Mouse (Mus musculus): ENCODE measurements around the gene Rhoc.

Gene Rhoc

GRCm38 (mm10) chr3:104780561-104781420, 7.4 kb upstream of the Rhoc start, which contains the start of gene Ppm1j:
TSS of gene Ppm1j (plus strand) at chr3:104781056.
- H3K4me1 ChIP-seq (replicated peaks; ENCODE audit: low read depth, low read length) = peaks cover 88% of the 10 kb centered on the region
- no peak for TF ChIP-seq NANOG (IDR thresholded peaks at IDR 0.05; ENCODE audit: borderline replicate concordance, low read length)
- no peak for TF ChIP-seq POU5F1 (IDR thresholded peaks at IDR 0.05; ENCODE audit: borderline replicate concordance, low read length)
- no peak for TF ChIP-seq CTCF (conservative IDR thresholded peaks at IDR 0.05; ENCODE audit: low read length)
- H3K4me3 ChIP-seq (replicated peaks; ENCODE audit: low read length) = peak within 1 kb of the TSS; percentile 95
- peaks cover 26% of the 10 kb centered on the region for H3K36me3 ChIP-seq (ENCODE audit: insufficient read depth, low read length)
- H3K9me3 ChIP-seq (ENCODE audit: low read length) = no peaks in the 10 kb centered on the region
- peaks cover 31% of the 10 kb centered on the region for H3K27me3 ChIP-seq (ENCODE audit: insufficient read depth, low read length)

DNA sequence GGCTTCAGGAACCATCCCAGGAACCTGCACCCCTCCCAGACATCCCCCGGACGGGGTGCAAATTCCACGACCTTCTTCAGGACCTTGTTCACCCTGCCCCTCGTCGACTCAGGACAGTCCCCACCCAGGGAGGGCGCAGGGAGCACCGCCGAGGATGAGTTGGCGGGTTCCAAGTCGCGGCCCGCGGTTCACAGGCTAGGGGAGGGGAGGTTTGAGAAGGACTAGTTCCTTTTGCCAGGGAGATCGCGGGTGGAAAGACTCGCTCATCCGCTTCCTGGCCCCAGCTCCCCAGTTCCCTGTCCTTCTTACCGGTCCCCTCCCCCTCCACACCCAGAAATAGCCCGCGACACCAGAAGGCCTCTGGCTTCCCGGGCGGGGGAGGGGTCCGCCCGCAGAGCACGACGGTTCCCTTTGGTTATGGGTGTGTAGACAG, 6.7 kb upstream of the Rhoc start, which contains the start of gene Fam19a3:
TSS of gene Fam19a3 (minus strand) at position 370 of the 433 bp plus-strand sequence.
- H3K4me1 ChIP-seq (replicated peaks; ENCODE audit: low read depth, low read length) = peaks cover 85% of the 10 kb centered on the region
- TF ChIP-seq POU5F1 (IDR thresholded peaks at IDR 0.05; ENCODE audit: borderline replicate concordance, low read length) (no peak), NANOG (IDR thresholded peaks at IDR 0.05; ENCODE audit: borderline replicate concordance, low read length) (no peak), CTCF (conservative IDR thresholded peaks at IDR 0.05; ENCODE audit: low read length) (no peak)

DNA sequence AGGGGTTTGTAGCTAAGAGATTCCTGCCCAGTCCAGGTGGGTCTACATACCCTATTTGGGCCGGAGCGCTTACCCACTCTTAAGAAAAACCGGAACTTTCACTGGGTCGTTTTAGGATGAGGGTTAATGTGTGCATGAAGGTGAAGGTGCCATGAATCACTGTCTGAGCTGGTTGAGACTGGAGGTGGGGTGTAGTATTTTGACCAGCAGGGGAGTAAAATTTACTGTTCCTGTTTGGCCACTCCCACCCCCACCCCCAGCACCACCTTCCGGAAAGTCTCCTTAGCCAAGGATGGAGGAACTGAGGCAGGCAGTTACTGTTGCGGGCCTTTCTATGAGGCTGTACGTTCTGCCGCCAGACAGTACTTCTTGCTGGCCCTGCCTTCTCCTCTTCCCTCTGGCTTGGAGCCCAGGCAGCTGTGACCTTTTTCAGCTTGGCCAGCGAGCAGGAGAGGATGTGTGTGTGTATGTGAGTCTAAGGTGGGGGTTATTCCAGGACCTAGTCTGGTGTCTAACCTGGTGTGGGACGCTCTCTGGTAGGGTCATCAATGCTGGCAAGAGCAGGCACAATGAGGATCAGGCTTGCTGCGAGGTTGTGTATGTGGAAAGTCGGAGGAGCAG, 6.0 kb upstream of the Rhoc start:
- TF ChIP-seq CTCF (conservative IDR thresholded peaks at IDR 0.05; ENCODE audit: low read length) (peak; percentile 13; the same call in 1 of the 2 replicates), NANOG (IDR thresholded peaks at IDR 0.05; ENCODE audit: borderline replicate concordance, low read length) (no peak)
- H3K9me3 ChIP-seq (ENCODE audit: low read length) = no peaks in the 10 kb centered on the region
- H3K4me3 ChIP-seq (replicated peaks; ENCODE audit: low read length) = peak overlapping the region; percentile 95
- H3K27me3 ChIP-seq (ENCODE audit: insufficient read depth, low read length) = peaks cover 17% of the 10 kb centered on the region
- peaks cover 79% of the 10 kb centered on the region for H3K4me1 ChIP-seq (replicated peaks; ENCODE audit: low read depth, low read length)
- H3K36me3 ChIP-seq (ENCODE audit: insufficient read depth, low read length) = peaks cover 36% of the 10 kb centered on the region

More for the DNA sequence above, 6.7 kb upstream of the Rhoc start, which contains the start of gene Fam19a3:
- Histone ChIP-seq H3K4me3 (replicated peaks; ENCODE audit: low read length) (peak within 1 kb of the TSS; percentile 95), H3K9me3 (ENCODE audit: low read length) (no peaks in the 10 kb centered on the region), H3K36me3 (ENCODE audit: insufficient read depth, low read length) (peaks cover 33% of the 10 kb centered on the region), H3K27me3 (ENCODE audit: insufficient read depth, low read length) (peaks cover 24% of the 10 kb centered on the region)

GRCm38 (mm10) chr3:104783971-104784500, 4.1 kb upstream of the Rhoc start:
- TF ChIP-seq POU5F1 (IDR thresholded peaks at IDR 0.05; ENCODE audit: borderline replicate concordance, low read length) (no peak), NANOG (IDR thresholded peaks at IDR 0.05; ENCODE audit: borderline replicate concordance, low read length) (no peak), CTCF (conservative IDR thresholded peaks at IDR 0.05; ENCODE audit: low read length) (no peak)
- H3K27me3 ChIP-seq (ENCODE audit: insufficient read depth, low read length) = peaks cover 5% of the 10 kb centered on the region
- peaks cover 36% of the 10 kb centered on the region for H3K36me3 ChIP-seq (ENCODE audit: insufficient read depth, low read length)
- H3K9me3 ChIP-seq (ENCODE audit: low read length) = no peaks in the 10 kb centered on the region
- H3K4me3 ChIP-seq (replicated peaks; ENCODE audit: low read length) = peak overlapping the region; percentile 95
- peaks cover 76% of the 10 kb centered on the region for H3K4me1 ChIP-seq (replicated peaks; ENCODE audit: low read depth, low read length)

DNA sequence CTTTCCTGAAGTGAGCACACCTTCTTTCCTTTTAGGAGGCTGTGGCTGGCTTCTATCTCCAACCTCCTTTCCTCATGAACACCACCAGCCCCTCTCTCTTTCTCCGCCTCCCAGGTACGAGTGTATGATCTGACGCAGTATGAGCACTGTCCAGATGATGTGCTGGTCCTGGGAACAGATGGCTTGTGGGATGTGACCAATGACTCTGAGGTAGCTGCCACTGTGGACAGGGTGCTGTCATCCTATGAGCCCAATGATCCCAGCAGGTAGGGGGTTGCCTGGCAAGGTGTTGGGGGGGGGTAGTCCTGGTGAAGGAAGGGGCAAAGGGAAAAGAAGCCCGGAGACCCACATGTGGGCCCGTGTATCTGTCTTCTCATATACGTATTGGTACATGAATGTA, 2.9 kb upstream of the Rhoc start:
- peaks cover 77% of the 10 kb centered on the region for H3K4me1 ChIP-seq (replicated peaks; ENCODE audit: low read depth, low read length)
- H3K4me3 ChIP-seq (replicated peaks; ENCODE audit: low read length) = peak overlapping the region; percentile 95
- H3K36me3 ChIP-seq (ENCODE audit: insufficient read depth, low read length) = peaks cover 36% of the 10 kb centered on the region
- H3K27me3 ChIP-seq (ENCODE audit: insufficient read depth, low read length) = 0 out of 2 replicates have a peak, but pooled peaks cover 2% of the 10 kb centered on the region
- TF ChIP-seq CTCF (conservative IDR thresholded peaks at IDR 0.05; ENCODE audit: low read length) = no peak
- TF ChIP-seq POU5F1 (IDR thresholded peaks at IDR 0.05; ENCODE audit: borderline replicate concordance, low read length) = no peak
- no peak for TF ChIP-seq NANOG (IDR thresholded peaks at IDR 0.05; ENCODE audit: borderline replicate concordance, low read length)
- H3K9me3 ChIP-seq (ENCODE audit: low read length) = no peaks in the 10 kb centered on the region

GRCm38 (mm10) chr3:104788561-104789311, 561 bp downstream of the Rhoc start:
- no peak for TF ChIP-seq NANOG (IDR thresholded peaks at IDR 0.05; ENCODE audit: borderline replicate concordance, low read length)
- 0 out of 2 replicates have a peak, but pooled peaks have one; percentile 3 for TF ChIP-seq CTCF (conservative IDR thresholded peaks at IDR 0.05; ENCODE audit: low read length)
- TF ChIP-seq POU5F1 (IDR thresholded peaks at IDR 0.05; ENCODE audit: borderline replicate concordance, low read length) = no peak
- Histone ChIP-seq H3K9me3 (ENCODE audit: low read length) (no peaks in the 10 kb centered on the region), H3K4me3 (replicated peaks; ENCODE audit: low read length) (peak overlapping the region; percentile 82), H3K36me3 (ENCODE audit: insufficient read depth, low read length) (peaks cover 56% of the 10 kb centered on the region), H3K27me3 (ENCODE audit: insufficient read depth, low read length) (0 out of 2 replicates have a peak, but pooled peaks cover 2% of the 10 kb centered on the region), H3K4me1 (replicated peaks; ENCODE audit: low read depth, low read length) (peaks cover 84% of the 10 kb centered on the region)

DNA sequence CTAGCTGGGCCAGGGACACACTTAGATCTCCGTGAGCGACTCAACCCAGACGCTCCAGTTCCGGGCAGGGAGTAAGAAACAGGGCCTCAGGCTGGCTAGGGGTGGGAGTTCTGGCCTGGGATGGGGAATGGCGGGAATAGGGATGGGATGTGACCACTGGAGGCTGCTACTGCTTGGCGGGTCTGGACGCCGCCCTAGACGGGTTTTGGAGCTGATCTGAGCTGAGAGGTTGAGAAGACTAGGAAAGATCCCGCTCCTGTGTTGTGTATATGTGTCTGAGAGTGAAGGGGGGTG, 1.1 kb downstream of the Rhoc start:
- Histone ChIP-seq H3K36me3 (ENCODE audit: insufficient read depth, low read length) (peaks cover 57% of the 10 kb centered on the region), H3K4me1 (replicated peaks; ENCODE audit: low read depth, low read length) (peaks cover 84% of the 10 kb centered on the region), H3K27me3 (ENCODE audit: insufficient read depth, low read length) (0 out of 2 replicates have a peak, but pooled peaks cover 2% of the 10 kb centered on the region), H3K9me3 (ENCODE audit: low read length) (no peaks in the 10 kb centered on the region), H3K4me3 (replicated peaks; ENCODE audit: low read length) (peak overlapping the region; percentile 82)
- no peak for TF ChIP-seq POU5F1 (IDR thresholded peaks at IDR 0.05; ENCODE audit: borderline replicate concordance, low read length)

GRCm38 (mm10) chr3:104789822-104790221, 1.6 kb downstream of the Rhoc start:
- peak overlapping the region; percentile 82 for H3K4me3 ChIP-seq (replicated peaks; ENCODE audit: low read length)
- TF ChIP-seq POU5F1 (IDR thresholded peaks at IDR 0.05; ENCODE audit: borderline replicate concordance, low read length) = no peak
- TF ChIP-seq CTCF (conservative IDR thresholded peaks at IDR 0.05; ENCODE audit: low read length) = no peak
- no peak for TF ChIP-seq NANOG (IDR thresholded peaks at IDR 0.05; ENCODE audit: borderline replicate concordance, low read length)
- H3K9me3 ChIP-seq (ENCODE audit: low read length) = no peaks in the 10 kb centered on the region
- peaks cover 84% of the 10 kb centered on the region for H3K4me1 ChIP-seq (replicated peaks; ENCODE audit: low read depth, low read length)
- H3K36me3 ChIP-seq (ENCODE audit: insufficient read depth, low read length) = peaks cover 62% of the 10 kb centered on the region
- 0 out of 2 replicates have a peak, but pooled peaks cover 2% of the 10 kb centered on the region for H3K27me3 ChIP-seq (ENCODE audit: insufficient read depth, low read length)

Measured in E14TG2a.4 (cell line).